Mouse (Mus musculus) ovary, adult 18-20 months (tissue): ENCODE data around the gene Erc1.

ENCODE experiments used
- DNase-seq: peaks from one replicate; pipeline ENCODE4 v3.0.0; 2022; ENCODE audit warnings: low spot score, mixed read lengths

The Erc1 gene

GRCm38 (mm10) chr6:119587897-119588296 is 260.1 kb downstream of the Erc1 start:
- no peak for DNase-seq

- DNase-seq, result no peak
Observed at GRCm38 (mm10) chr6:119587454-119587853, 260.5 kb downstream of the Erc1 start.

- no peak for DNase-seq
Observed at GRCm38 (mm10) chr6:119585652-119586375, 262.2 kb downstream of the Erc1 start.

- DNase-seq, result no peak
Observed at GRCm38 (mm10) chr6:119584061-119584460, 263.9 kb downstream of the Erc1 start.

- DNase-seq, result no peak
Observed at GRCm38 (mm10) chr6:119583165-119583564, 264.8 kb downstream of the Erc1 start.

- DNase-seq, result no peak
Observed at GRCm38 (mm10) chr6:119576706-119577105, 271.3 kb downstream of the Erc1 start.

- no peak for DNase-seq
Observed at GRCm38 (mm10) chr6:119575331-119575730, 272.6 kb downstream of the Erc1 start.

- no peak for DNase-seq
Observed at GRCm38 (mm10) chr6:119572296-119572695, 275.7 kb downstream of the Erc1 start.

GRCm38 (mm10) chr6:119570797-119571196 is 277.2 kb downstream of the Erc1 start:
- no peak for DNase-seq

- no peak for DNase-seq
Observed at GRCm38 (mm10) chr6:119568339-119568738, 279.6 kb downstream of the Erc1 start.

GRCm38 (mm10) chr6:119565451-119566379 is 282.3 kb downstream of the Erc1 start:
- DNase-seq, result peak; percentile 29

GRCm38 (mm10) chr6:119562558-119562957 is 285.4 kb downstream of the Erc1 start:
- no peak for DNase-seq

- DNase-seq, result no peak
Observed at GRCm38 (mm10) chr6:119558855-119559254, 289.1 kb downstream of the Erc1 start.

GRCm38 (mm10) chr6:119554439-119554838 is 293.5 kb downstream of the Erc1 start:
- DNase-seq, result no peak

GRCm38 (mm10) chr6:119544518-119544864 is 303.5 kb downstream of the Erc1 start:
- no peak for DNase-seq

GRCm38 (mm10) chr6:119543803-119544517 is 304.0 kb downstream of the Erc1 start, which contains the start of gene Wnt5b:
Wnt5b (minus strand) TSS chr6:119544347.
- DNase-seq, result no peak

GRCm38 (mm10) chr6:119543456-119543802 is 304.5 kb downstream of the Erc1 start:
- DNase-seq, result no peak

- DNase-seq, result no peak
Observed at GRCm38 (mm10) chr6:119535867-119536266, 312.1 kb downstream of the Erc1 start.

- no peak for DNase-seq
Observed at GRCm38 (mm10) chr6:119533170-119533709, 314.7 kb downstream of the Erc1 start.

- DNase-seq, result no peak
Observed at GRCm38 (mm10) chr6:119529659-119530058, 318.3 kb downstream of the Erc1 start.

GRCm38 (mm10) chr6:119526498-119526897 is 321.5 kb downstream of the Erc1 start:
- no peak for DNase-seq

- no peak for DNase-seq
Observed at GRCm38 (mm10) chr6:119521931-119522391, 326.0 kb downstream of the Erc1 start.
